Mouse (Mus musculus) ovary, adult 18-20 months (tissue): Measurements from ENCODE around the gene Cacng5.
A peak's percentile ranks its signal among the peaks of the same experiment; 100 is the strongest.

Source experiments
- DNase-seq: peaks from one replicate; pipeline ENCODE4 v3.0.0; 2022; ENCODE audit warnings: low spot score, mixed read lengths

The Cacng5 gene

GRCm38 (mm10) chr11:107914634-107915226, at the start of gene Cacng5:
TSS of gene Cacng5 (minus strand) at chr11:107915055.
- no peak for DNase-seq

- no peak for DNase-seq
Observed at GRCm38 (mm10) chr11:107957566-107958350, 42.9 kb upstream of the Cacng5 start.

GRCm38 (mm10) chr11:107955191-107956062, 40.6 kb upstream of the Cacng5 start:
- no peak for DNase-seq

- DNase-seq, result no peak
Observed at GRCm38 (mm10) chr11:107951431-107951830, 36.6 kb upstream of the Cacng5 start.

GRCm38 (mm10) chr11:107950658-107951057, 35.8 kb upstream of the Cacng5 start:
- no peak for DNase-seq

- no peak for DNase-seq
Observed at GRCm38 (mm10) chr11:107950211-107950610, 35.4 kb upstream of the Cacng5 start.

- no peak for DNase-seq
Observed at GRCm38 (mm10) chr11:107947951-107948350, 33.1 kb upstream of the Cacng5 start.

- DNase-seq, result no peak
Observed at GRCm38 (mm10) chr11:107946823-107947222, 32.0 kb upstream of the Cacng5 start.

- DNase-seq, result no peak
Observed at GRCm38 (mm10) chr11:107936929-107937328, 22.1 kb upstream of the Cacng5 start.

GRCm38 (mm10) chr11:107931721-107932120, 16.9 kb upstream of the Cacng5 start:
- DNase-seq, result no peak

- DNase-seq, result no peak
Observed at GRCm38 (mm10) chr11:107931288-107931687, 16.4 kb upstream of the Cacng5 start.

- no peak for DNase-seq
Observed at GRCm38 (mm10) chr11:107929712-107930111, 14.9 kb upstream of the Cacng5 start.

- DNase-seq, result no peak
Observed at GRCm38 (mm10) chr11:107919852-107920508, 5.1 kb upstream of the Cacng5 start.

- DNase-seq, result no peak
Observed at GRCm38 (mm10) chr11:107917721-107918235, 2.9 kb upstream of the Cacng5 start.

GRCm38 (mm10) chr11:107913317-107913716, 1.5 kb downstream of the Cacng5 start:
- no peak for DNase-seq

GRCm38 (mm10) chr11:107905364-107905763, 9.5 kb downstream of the Cacng5 start:
- no peak for DNase-seq

GRCm38 (mm10) chr11:107903966-107904605, 10.8 kb downstream of the Cacng5 start:
- peak; percentile 33 for DNase-seq

- DNase-seq, result no peak
Observed at GRCm38 (mm10) chr11:107900470-107900869, 14.4 kb downstream of the Cacng5 start.

GRCm38 (mm10) chr11:107898698-107899097, 16.2 kb downstream of the Cacng5 start:
- no peak for DNase-seq

- DNase-seq, result no peak
Observed at GRCm38 (mm10) chr11:107895635-107896034, 19.2 kb downstream of the Cacng5 start.

- no peak for DNase-seq
Observed at GRCm38 (mm10) chr11:107891377-107891776, 23.5 kb downstream of the Cacng5 start.
